Mouse (Mus musculus): ENCODE measurements around the gene Srsf4. TPM values are rescaled to one million over a fixed set of nuclear protein-coding genes. Genes with fewer than 3 reads are reported as not detected.
A peak's percentile ranks its signal among the peaks of the same experiment; 100 is the strongest.

Srsf4 gene
- polyA plus RNA-seq, 1 experiment from 2014 or later = 154 TPM

- Histone ChIP-seq H3K9ac (replicated peaks) (peak within 1 kb of the TSS; percentile 70), H3K27me3 (peaks cover 12% of the 10 kb centered on the region), H3K27ac (replicated peaks) (no peak within 1 kb of the TSS), H3K36me3 (no peaks in the 10 kb centered on the region), H3K9me3 (no peaks in the 10 kb centered on the region), H3K4me3 (peak within 1 kb of the TSS; percentile 89), H3K4me2 (replicated peaks) (peak within 1 kb of the TSS; percentile 93), H3K4me1 (peaks cover 19% of the 10 kb centered on the region)
- peak; percentile 81 for ATAC-seq (replicated peaks)
- WGBS = under 1% methylated on average over 37 of the region's 37 CpGs
Observed at GRCm38 (mm10) chr4:131843290-131843743, 30.1 kb upstream of the Srsf4 start, which contains the start of gene Mecr. Gene Mecr, plus strand, starts transcription at chr4:131843470.

DNA sequence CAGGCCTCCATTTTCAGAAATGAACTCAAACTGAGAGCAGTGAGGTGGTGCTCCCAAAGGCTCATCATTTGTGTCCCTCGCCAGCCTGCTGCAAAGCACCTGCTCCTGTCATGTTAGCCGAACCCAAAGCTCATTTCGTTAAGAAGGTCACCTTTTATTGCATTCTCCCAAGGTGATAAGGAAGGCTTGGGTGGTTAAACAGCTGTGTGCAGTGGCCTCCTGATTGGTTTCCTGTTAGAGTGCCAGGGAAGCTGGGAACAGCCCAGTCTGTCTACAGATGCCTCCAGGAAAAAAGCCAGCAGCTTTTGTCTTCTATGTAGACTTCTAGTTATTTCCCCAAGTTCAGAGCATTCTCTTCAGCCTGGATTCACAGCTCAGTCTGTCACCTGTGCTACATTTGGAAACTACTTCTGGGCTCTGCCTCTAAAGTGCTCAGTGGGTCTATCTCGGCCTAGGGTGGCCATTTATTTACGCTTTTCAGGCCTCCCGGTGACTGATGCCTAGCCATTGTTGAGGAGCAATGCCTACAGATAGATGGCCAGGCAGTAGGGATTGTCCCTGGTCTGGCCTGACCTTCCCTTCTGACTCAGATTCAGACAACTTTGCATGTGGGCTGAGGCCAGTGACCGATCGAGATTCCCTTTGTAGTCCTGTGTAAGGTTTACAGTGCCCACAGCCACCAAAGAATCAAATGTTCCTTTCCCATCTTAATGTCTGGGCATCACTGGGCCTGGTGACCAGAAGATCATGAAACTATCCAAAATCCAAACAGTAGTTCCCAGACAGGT lies 27.2 kb upstream of the Srsf4 start:
- no peak overlapping the region for H3K9ac ChIP-seq (replicated peaks)
- peaks cover 31% of the 10 kb centered on the region for H3K4me1 ChIP-seq
- H3K9me3 ChIP-seq = no peaks in the 10 kb centered on the region
- H3K4me2 ChIP-seq (replicated peaks) = no peak overlapping the region
- 88% methylated on average over 8 of the region's 8 CpGs for WGBS
- no peaks in the 10 kb centered on the region for H3K36me3 ChIP-seq
- H3K27me3 ChIP-seq = peaks cover 10% of the 10 kb centered on the region
- ATAC-seq (replicated peaks) = no peak
- H3K27ac ChIP-seq (replicated peaks) = no peak overlapping the region
- no peak overlapping the region for H3K4me3 ChIP-seq

DNA sequence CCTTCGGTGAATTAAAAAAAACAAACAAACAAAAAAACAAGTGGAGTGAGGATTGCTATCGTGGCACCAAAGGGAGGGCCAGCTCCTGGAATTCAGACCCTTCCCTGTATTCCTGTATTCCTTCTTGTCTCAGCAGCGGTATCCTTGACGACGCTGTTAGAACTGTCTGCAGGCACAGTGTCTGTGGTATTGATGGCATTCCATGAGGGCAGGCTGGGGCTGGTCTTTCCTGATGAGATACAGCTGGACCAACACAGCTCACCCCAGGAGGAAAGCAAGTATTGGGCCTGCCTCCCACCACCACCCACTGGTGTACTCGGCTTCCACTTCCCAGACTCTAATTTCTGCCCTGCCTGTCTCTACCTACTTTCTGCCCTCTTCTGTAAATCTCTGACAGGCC lies 25.3 kb upstream of the Srsf4 start:
- Histone ChIP-seq H3K27me3 (no peaks in the 10 kb centered on the region), H3K4me3 (no peak overlapping the region), H3K27ac (replicated peaks) (no peak overlapping the region), H3K9me3 (no peaks in the 10 kb centered on the region), H3K9ac (replicated peaks) (no peak overlapping the region), H3K36me3 (no peaks in the 10 kb centered on the region), H3K4me1 (peaks cover 27% of the 10 kb centered on the region), H3K4me2 (replicated peaks) (no peak overlapping the region)
- WGBS = 89% methylated on average over 6 of the region's 6 CpGs
- no peak for ATAC-seq (replicated peaks)

- no peaks in the 10 kb centered on the region for H3K9me3 ChIP-seq
- H3K36me3 ChIP-seq = no peaks in the 10 kb centered on the region
- ATAC-seq (replicated peaks) = peak; percentile 63
- peak overlapping the region; percentile 77 for H3K27ac ChIP-seq (replicated peaks)
- H3K4me2 ChIP-seq (replicated peaks) = no peak overlapping the region
- WGBS = 3% methylated on average over 5 of the region's 5 CpGs
- H3K9ac ChIP-seq (replicated peaks) = no peak overlapping the region
- H3K4me1 ChIP-seq = peaks cover 13% of the 10 kb centered on the region
- H3K4me3 ChIP-seq = no peak overlapping the region
- no peaks in the 10 kb centered on the region for H3K27me3 ChIP-seq
Observed at GRCm38 (mm10) chr4:131849986-131850638, 23.3 kb upstream of the Srsf4 start.

DNA sequence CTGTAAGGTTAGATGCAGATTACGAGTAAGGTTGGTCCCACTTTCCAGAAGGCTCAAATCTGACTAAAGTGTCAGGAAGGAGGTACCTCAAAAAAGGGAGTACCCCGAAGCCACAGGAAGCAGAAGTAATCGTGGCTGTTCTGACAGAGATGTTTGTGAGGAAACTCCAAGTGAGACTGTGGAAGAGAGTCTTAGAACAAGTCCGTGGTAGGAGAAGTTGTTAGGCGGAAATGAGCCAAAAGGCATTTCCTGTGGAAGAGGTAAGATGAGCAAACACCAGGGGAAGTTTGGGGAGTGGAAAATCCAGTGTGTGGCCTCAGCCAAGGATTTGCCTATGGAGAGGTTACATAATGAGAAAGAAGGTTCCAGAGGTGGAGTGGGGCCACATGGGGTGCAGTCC lies 18.5 kb upstream of the Srsf4 start:
- no peak for ATAC-seq (replicated peaks)
- H3K4me1 ChIP-seq = peaks cover 11% of the 10 kb centered on the region
- WGBS = 86% methylated on average over 5 of the region's 5 CpGs

GRCm38 (mm10) chr4:131860492-131861340 lies 12.7 kb upstream of the Srsf4 start:
- no peak overlapping the region for H3K4me2 ChIP-seq (replicated peaks)
- no peak for ATAC-seq (replicated peaks)
- H3K4me1 ChIP-seq = no peaks in the 10 kb centered on the region
- WGBS = 49% methylated on average over 15 of the region's 15 CpGs
- H3K36me3 ChIP-seq = peaks cover 17% of the 10 kb centered on the region
- no peaks in the 10 kb centered on the region for H3K9me3 ChIP-seq
- no peak overlapping the region for H3K27ac ChIP-seq (replicated peaks)
- no peaks in the 10 kb centered on the region for H3K27me3 ChIP-seq
- no peak overlapping the region for H3K9ac ChIP-seq (replicated peaks)
- H3K4me3 ChIP-seq = no peak overlapping the region

More for the DNA sequence above, 18.5 kb upstream of the Srsf4 start:
- H3K9ac ChIP-seq (replicated peaks) = no peak overlapping the region
- 0 out of 2 replicates have a peak, but pooled peaks cover 2% of the 10 kb centered on the region for H3K36me3 ChIP-seq
- H3K9me3 ChIP-seq = no peaks in the 10 kb centered on the region
- H3K27ac ChIP-seq (replicated peaks) = no peak overlapping the region
- H3K4me3 ChIP-seq = no peak overlapping the region
- no peaks in the 10 kb centered on the region for H3K27me3 ChIP-seq
- H3K4me2 ChIP-seq (replicated peaks) = no peak overlapping the region

DNA sequence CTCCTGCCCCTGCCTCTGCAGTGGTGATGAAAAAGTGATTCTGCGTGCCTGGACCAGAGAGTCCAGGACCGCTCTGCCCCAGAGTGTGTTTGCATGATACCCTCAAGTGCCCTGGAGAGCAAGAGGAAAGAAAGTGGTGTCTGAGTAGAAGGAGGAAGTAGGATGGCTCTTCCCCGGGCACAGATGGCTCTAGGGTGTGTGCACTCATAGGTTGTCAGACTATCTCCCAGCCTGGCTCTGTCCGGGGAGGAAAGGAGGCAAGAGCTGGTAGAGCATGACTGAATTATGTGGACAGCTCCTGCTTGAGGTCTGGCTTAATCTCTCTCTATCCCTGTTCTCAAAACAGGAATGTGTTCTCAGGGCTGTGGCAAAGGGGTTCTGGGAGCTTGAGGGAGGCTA lies 12.1 kb upstream of the Srsf4 start:
- Histone ChIP-seq H3K27ac (replicated peaks) (no peak overlapping the region), H3K4me1 (no peaks in the 10 kb centered on the region), H3K9me3 (no peaks in the 10 kb centered on the region), H3K9ac (replicated peaks) (no peak overlapping the region), H3K27me3 (no peaks in the 10 kb centered on the region), H3K36me3 (peaks cover 17% of the 10 kb centered on the region), H3K4me3 (no peak overlapping the region), H3K4me2 (replicated peaks) (no peak overlapping the region)
- 85% methylated on average over 4 of the region's 4 CpGs for WGBS
- no peak for ATAC-seq (replicated peaks)

DNA sequence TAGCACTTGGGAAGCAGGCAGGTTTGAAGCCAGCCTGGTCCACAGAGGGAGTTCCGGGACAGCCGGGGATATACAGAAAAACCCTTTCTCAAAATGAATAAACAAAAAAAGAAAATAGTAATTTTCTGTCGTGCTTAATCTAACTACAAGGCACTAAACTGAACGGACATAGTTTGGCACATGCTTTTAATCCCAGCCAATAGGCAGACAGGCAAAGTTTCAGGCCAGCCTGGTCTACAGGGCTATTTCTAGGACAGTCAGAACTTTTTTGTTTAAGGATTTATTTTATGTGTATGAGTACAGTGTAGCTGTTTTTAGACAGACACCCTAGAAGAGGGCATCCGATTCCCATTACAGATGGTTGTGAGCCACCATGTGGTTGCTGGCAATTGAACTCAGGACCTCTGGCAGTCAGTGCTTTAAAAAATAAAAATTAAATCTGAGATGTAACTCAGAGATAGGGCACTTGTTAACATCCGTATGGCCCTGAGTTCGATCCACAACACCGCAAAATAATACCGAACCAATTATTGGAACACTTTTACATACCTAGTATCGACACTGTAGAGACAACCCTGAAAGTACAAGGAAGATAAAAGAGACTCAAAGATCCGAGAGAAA lies 635 bp upstream of the Srsf4 start:
- peak overlapping the region; percentile 90 for H3K4me3 ChIP-seq
- no peaks in the 10 kb centered on the region for H3K27me3 ChIP-seq
- H3K4me2 ChIP-seq (replicated peaks) = peak overlapping the region; percentile 58
- H3K27ac ChIP-seq (replicated peaks) = peak overlapping the region; percentile 99
- ATAC-seq (replicated peaks) = peak; percentile 46
- H3K36me3 ChIP-seq = no peaks in the 10 kb centered on the region
- peaks cover 38% of the 10 kb centered on the region for H3K4me1 ChIP-seq
- no peaks in the 10 kb centered on the region for H3K9me3 ChIP-seq
- WGBS = 11% methylated on average over 11 of the region's 11 CpGs
- peak overlapping the region; percentile 100 for H3K9ac ChIP-seq (replicated peaks)

- WGBS = 0% methylated on average over 20 of the region's 20 CpGs
Observed at GRCm38 (mm10) chr4:131874169-131874536, 736 bp downstream of the Srsf4 start.

GRCm38 (mm10) chr4:131874567-131874966 lies 1.1 kb downstream of the Srsf4 start:
- no peaks in the 10 kb centered on the region for H3K36me3 ChIP-seq

More at GRCm38 (mm10) chr4:131874169-131874536, 736 bp downstream of the Srsf4 start:
- Histone ChIP-seq H3K27me3 (no peaks in the 10 kb centered on the region), H3K4me3 (peak overlapping the region; percentile 90), H3K9ac (replicated peaks) (peak overlapping the region; percentile 100), H3K4me1 (peaks cover 48% of the 10 kb centered on the region), H3K9me3 (no peaks in the 10 kb centered on the region), H3K27ac (replicated peaks) (peak overlapping the region; percentile 99), H3K36me3 (no peaks in the 10 kb centered on the region), H3K4me2 (replicated peaks) (peak overlapping the region; percentile 84)
- no peak for ATAC-seq (replicated peaks)

DNA sequence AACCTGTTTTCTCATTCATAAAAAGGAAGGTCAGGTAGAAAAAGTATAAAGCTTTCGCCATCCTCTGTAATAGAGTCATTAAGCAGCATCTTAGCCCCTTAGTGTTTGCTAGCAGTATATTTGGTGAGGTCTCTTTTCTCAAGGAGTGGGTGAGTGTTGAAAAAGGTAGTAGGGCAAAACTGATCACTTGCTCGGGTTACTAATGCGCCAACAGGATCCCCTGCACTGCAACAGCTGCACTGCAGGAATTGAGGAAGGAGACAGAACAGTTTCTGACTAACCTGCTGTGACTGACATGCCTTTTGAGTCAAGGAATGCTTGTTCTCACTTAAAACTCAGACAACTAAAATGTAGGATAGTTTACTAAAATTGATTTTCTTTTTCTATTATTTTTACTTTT lies 1.8 kb downstream of the Srsf4 start:
- ATAC-seq (replicated peaks) = no peak
- Histone ChIP-seq H3K27me3 (no peaks in the 10 kb centered on the region), H3K27ac (replicated peaks) (0 out of 2 replicates have a peak overlapping the region, but pooled peaks have one; percentile 2), H3K9ac (replicated peaks) (peak overlapping the region; percentile 100), H3K4me3 (peak overlapping the region; percentile 90), H3K4me1 (peaks cover 55% of the 10 kb centered on the region), H3K36me3 (no peaks in the 10 kb centered on the region), H3K4me2 (replicated peaks) (peak overlapping the region; percentile 84), H3K9me3 (no peaks in the 10 kb centered on the region)
- WGBS = 30% methylated on average over 3 of the region's 3 CpGs

More at GRCm38 (mm10) chr4:131874567-131874966, 1.1 kb downstream of the Srsf4 start:
- no peaks in the 10 kb centered on the region for H3K9me3 ChIP-seq
- H3K4me2 ChIP-seq (replicated peaks) = peak overlapping the region; percentile 84
- H3K27ac ChIP-seq (replicated peaks) = peak overlapping the region; percentile 99
- WGBS = 3% methylated on average over 11 of the region's 11 CpGs
- H3K4me3 ChIP-seq = peak overlapping the region; percentile 90
- no peak for ATAC-seq (replicated peaks)
- peaks cover 53% of the 10 kb centered on the region for H3K4me1 ChIP-seq
- H3K9ac ChIP-seq (replicated peaks) = peak overlapping the region; percentile 100
- no peaks in the 10 kb centered on the region for H3K27me3 ChIP-seq

All from forebrain, embryonic 15.5 days (tissue).